Mouse (Mus musculus): ENCODE measurements around the gene Psd4.

- TF ChIP-seq CTCF (IDR thresholded peaks at IDR 0.05; ENCODE audit: insufficient read depth, low read depth, low read length) (no peak), POLR2A (IDR thresholded peaks at IDR 0.05; ENCODE audit: insufficient read depth, low read depth, low read length) (no peak)
These were observed 25.9 kb upstream of the Psd4 start for GRCm38 (mm10) chr2:24341395-24341885.
